Mouse (Mus musculus) adipocyte (in vitro differentiated cells): ENCODE data around the gene Rapgef1.

ENCODE experiments used
- DNase-seq: peaks from one replicate; pipeline ENCODE4 v3.0.0-alpha.2; 2016; ENCODE audit warnings: low spot score

Gene Rapgef1

GRCm38 (mm10) chr2:29672746-29673536, 53.4 kb downstream of the Rapgef1 start:
- DNase-seq, result no peak

- DNase-seq, result no peak
Measured at GRCm38 (mm10) chr2:29674087-29674486, 54.6 kb downstream of the Rapgef1 start.

- no peak for DNase-seq
Measured at GRCm38 (mm10) chr2:29674545-29674944, 55.0 kb downstream of the Rapgef1 start.

GRCm38 (mm10) chr2:29675846-29676245, 56.3 kb downstream of the Rapgef1 start:
- no peak for DNase-seq

- DNase-seq, result no peak
Measured at GRCm38 (mm10) chr2:29676513-29676912, 57.0 kb downstream of the Rapgef1 start.

- peak; percentile 83 for DNase-seq
Measured at GRCm38 (mm10) chr2:29677842-29678241, 58.3 kb downstream of the Rapgef1 start.

GRCm38 (mm10) chr2:29678524-29678923, 59.0 kb downstream of the Rapgef1 start:
- no peak for DNase-seq

GRCm38 (mm10) chr2:29679710-29680584, 60.4 kb downstream of the Rapgef1 start:
- no peak for DNase-seq

GRCm38 (mm10) chr2:29683261-29683999, 63.9 kb downstream of the Rapgef1 start:
- no peak for DNase-seq

- DNase-seq, result no peak
Measured at GRCm38 (mm10) chr2:29684498-29684897, 65.0 kb downstream of the Rapgef1 start.

GRCm38 (mm10) chr2:29689014-29689413, 69.5 kb downstream of the Rapgef1 start:
- no peak for DNase-seq

GRCm38 (mm10) chr2:29689495-29689894, 70.0 kb downstream of the Rapgef1 start:
- no peak for DNase-seq

GRCm38 (mm10) chr2:29691068-29691467, 71.5 kb downstream of the Rapgef1 start:
- DNase-seq, result no peak

GRCm38 (mm10) chr2:29691507-29691906, 72.0 kb downstream of the Rapgef1 start:
- peak; percentile 45 for DNase-seq

GRCm38 (mm10) chr2:29692192-29692591, 72.7 kb downstream of the Rapgef1 start:
- no peak for DNase-seq

- no peak for DNase-seq
Measured at GRCm38 (mm10) chr2:29696207-29696800, 76.8 kb downstream of the Rapgef1 start.

- DNase-seq, result no peak
Measured at GRCm38 (mm10) chr2:29698421-29699290, 79.1 kb downstream of the Rapgef1 start.

- DNase-seq, result no peak
Measured at GRCm38 (mm10) chr2:29700898-29701297, 81.4 kb downstream of the Rapgef1 start.

- no peak for DNase-seq
Measured at GRCm38 (mm10) chr2:29701393-29701792, 81.9 kb downstream of the Rapgef1 start.

- DNase-seq, result no peak
Measured at GRCm38 (mm10) chr2:29702189-29702588, 82.7 kb downstream of the Rapgef1 start.
